Mouse (Mus musculus): ENCODE measurements around the gene Slc4a4.
A peak's percentile ranks its signal among the peaks of the same experiment; 100 is the strongest.
"Not testable (repeated sequence)": the region's sequence is repeated elsewhere in the genome, so short reads cannot be mapped to it uniquely, and the experiment has no call there.

The Slc4a4 gene

DNA sequence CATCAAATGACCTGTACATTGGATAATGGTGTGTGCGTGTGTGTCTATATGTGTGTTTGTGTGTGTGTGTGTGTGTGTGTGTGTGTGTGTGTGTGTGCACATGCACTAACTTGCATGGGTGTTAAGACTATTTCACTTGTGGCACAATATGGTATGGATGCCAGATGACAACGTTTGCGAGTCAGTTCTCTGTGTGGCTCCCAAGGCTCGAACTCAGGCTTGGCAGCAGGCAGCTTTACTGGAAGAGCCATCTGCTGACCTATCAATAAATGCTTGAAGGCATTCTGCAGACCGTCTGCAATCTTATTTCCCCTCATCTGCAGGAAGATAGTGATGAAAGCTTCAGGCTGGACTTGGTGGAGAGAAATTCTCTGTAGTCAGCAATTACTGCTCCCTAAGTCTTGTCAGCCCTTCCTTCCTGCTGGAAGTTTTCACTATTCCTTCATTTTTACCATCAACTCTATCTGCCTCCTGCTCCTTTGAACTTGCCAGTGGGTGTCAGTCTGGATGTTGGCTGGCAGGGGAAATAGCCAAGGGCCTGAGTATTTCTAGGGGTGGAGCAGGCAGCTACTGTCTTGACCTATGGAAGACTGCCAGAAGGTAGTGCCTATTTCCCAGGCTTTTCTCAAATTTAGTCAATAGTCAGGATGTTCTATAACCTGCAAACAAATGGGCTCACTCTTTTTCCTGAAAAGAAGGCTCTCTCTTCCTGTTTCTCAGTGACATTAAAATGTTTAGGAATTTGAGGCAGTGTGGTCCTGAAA, 73.9 kb downstream of the Slc4a4 start:
- DNase-seq (ENCODE audit: low spot score in 2 of 2), result no peak

GRCm38 (mm10) chr5:88961351-88961761, 74.7 kb downstream of the Slc4a4 start:
- no peak for DNase-seq (ENCODE audit: low spot score in 2 of 2)

DNA sequence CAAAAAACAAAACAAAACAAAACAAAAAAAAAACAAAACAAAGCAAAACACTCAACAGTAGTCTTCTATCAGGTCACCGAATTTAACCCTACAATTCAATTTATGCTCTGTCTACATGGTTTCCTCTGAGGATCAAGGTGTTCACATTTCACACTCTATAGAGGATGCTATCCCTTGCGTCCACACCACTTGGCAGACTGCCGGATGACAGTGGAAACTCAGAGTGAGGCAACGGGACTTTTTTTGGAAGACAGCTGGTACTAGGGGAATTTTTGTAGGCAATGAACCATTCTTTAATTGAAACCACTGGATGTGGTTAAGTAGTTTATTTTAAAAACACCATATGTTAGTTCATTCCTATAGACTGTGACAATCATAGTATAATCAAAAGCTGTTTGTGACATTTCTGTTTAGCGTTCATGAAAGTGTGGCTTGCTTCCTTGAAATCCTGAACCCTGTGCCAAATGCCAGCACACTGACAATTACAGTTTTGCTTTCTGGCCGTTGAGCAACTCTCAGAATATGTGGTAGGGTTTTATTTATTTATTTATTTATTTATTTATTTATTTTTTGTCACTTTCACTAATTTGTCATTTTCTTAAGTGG, 78.2 kb downstream of the Slc4a4 start:
- no peak for DNase-seq (ENCODE audit: low spot score in 2 of 2)

GRCm38 (mm10) chr5:88966507-88966906, 79.9 kb downstream of the Slc4a4 start:
- no peak for DNase-seq (ENCODE audit: low spot score in 2 of 2)

DNA sequence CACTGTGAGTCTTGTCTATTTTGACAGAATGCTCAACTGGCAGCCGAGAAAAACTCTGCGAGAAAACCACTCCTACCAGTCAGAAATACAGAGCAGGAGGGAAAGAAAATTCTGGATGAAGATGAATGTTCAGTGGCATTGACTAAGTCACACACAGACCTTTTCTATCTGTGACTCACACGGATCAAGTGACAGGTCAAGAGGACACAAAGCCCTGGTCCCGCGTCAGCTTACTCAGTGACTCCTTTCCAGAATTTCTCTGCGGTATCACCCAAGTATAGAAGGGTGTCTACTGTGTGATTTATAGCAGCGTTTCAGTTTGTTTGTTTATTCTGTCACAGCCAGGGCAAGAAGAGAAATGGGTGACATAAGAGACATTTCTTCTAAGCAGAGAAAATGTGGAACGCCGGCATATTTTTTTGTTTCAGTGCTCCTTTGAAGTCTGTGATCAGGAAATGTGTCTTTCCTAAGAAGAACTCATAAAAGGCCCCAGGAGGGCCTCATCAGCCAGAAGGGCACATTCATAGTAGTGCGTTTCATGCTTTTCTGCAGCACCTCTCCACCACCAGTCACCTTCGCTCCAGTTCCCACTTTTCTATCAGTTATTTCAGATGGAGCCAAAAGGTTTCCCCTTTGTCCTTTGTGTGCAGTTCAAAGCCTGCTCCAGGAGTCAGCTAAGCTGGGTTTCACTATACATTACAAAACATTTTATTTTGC, 82.5 kb downstream of the Slc4a4 start:
- no peak for DNase-seq (ENCODE audit: low spot score in 2 of 2)

GRCm38 (mm10) chr5:88971554-88971953, 84.9 kb downstream of the Slc4a4 start:
- DNase-seq (ENCODE audit: low spot score in 2 of 2), result no peak

GRCm38 (mm10) chr5:88972277-88972676, 85.7 kb downstream of the Slc4a4 start:
- DNase-seq (ENCODE audit: low spot score in 2 of 2), result no peak

GRCm38 (mm10) chr5:88973130-88973529, 86.5 kb downstream of the Slc4a4 start:
- no peak for DNase-seq (ENCODE audit: low spot score in 2 of 2)

GRCm38 (mm10) chr5:88975694-88976093, 89.1 kb downstream of the Slc4a4 start:
- no peak for DNase-seq (ENCODE audit: low spot score in 2 of 2)

GRCm38 (mm10) chr5:88976428-88976827, 89.8 kb downstream of the Slc4a4 start:
- no peak for DNase-seq (ENCODE audit: low spot score in 2 of 2)

GRCm38 (mm10) chr5:88980740-88981139, 94.1 kb downstream of the Slc4a4 start:
- no peak for DNase-seq (ENCODE audit: low spot score in 2 of 2)

- DNase-seq (ENCODE audit: low spot score in 2 of 2), result no peak
Observed at GRCm38 (mm10) chr5:88981243-88982014, 94.8 kb downstream of the Slc4a4 start.

- no peak for DNase-seq (ENCODE audit: low spot score in 2 of 2)
Observed at GRCm38 (mm10) chr5:88982040-88982736, 95.6 kb downstream of the Slc4a4 start.

GRCm38 (mm10) chr5:88983170-88983569, 96.6 kb downstream of the Slc4a4 start:
- no peak for DNase-seq (ENCODE audit: low spot score in 2 of 2)

GRCm38 (mm10) chr5:88983652-88984051, 97.0 kb downstream of the Slc4a4 start:
- no peak for DNase-seq (ENCODE audit: low spot score in 2 of 2)

- DNase-seq (ENCODE audit: low spot score in 2 of 2), result no peak
Observed at GRCm38 (mm10) chr5:88989018-88989417, 102.4 kb downstream of the Slc4a4 start.

GRCm38 (mm10) chr5:88990196-88990747, 103.7 kb downstream of the Slc4a4 start:
- DNase-seq (ENCODE audit: low spot score in 2 of 2), result no peak

- not testable (repeated sequence) for DNase-seq (ENCODE audit: low spot score in 2 of 2)
Observed at GRCm38 (mm10) chr5:88991309-88991708, 104.7 kb downstream of the Slc4a4 start.

DNA sequence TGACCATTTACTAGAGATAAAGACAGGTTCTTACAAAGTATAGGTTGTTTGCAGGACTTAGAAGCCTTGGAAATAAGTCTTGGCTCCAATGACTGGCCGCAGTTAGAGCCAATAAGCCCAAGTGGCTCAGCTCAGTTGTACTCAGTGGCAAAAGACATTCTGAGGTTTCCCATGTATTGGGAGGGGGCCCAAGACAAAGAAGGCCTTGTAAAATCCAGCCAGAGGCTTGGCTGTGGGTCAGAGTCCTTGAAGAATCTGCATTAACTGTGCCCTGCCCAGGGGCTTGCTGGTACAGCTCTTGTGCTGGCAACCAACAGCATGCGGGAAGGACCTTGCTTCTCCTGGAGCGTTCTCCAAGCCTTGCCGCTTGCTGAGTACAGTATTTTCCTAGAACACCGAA, 107.9 kb downstream of the Slc4a4 start:
- DNase-seq (ENCODE audit: low spot score in 2 of 2), result peak in 1 of 2 experiments; percentile 26

DNA sequence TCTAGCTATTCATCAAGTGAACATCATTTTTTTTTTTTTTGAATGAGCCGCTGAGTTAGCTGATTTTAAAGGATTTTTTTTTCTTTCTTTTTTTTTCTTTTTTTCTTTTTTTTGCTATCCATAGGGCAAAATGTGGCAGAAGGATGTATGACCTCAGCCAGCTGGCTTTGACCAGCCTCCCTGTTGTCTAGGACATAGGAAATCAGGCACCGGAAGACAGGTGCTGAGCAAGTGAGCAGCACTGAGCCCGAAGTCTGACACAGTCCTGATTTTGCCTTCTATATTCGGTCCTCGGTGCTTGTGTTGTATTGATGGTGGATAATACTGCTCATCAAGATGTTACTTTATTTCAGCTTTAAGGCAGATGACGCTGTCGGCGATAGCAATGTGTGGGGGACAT, 109.6 kb downstream of the Slc4a4 start:
- DNase-seq (ENCODE audit: low spot score in 2 of 2), result no peak

- DNase-seq (ENCODE audit: low spot score in 2 of 2), result no peak
Observed at GRCm38 (mm10) chr5:88997277-88997676, 110.7 kb downstream of the Slc4a4 start.
